9 mouse cellular contexts compared by ENCODE assay signal in genomic region chr14:58701765-58702164, GRCm38 (mm10).
DNase-seq lines count a peak whose midpoint lies in the region; ATAC-seq and TF ChIP-seq lines count a peak whose summit lies in the region.
"Had no signal": no experiment of that assay in that cellular context is flagged by ENCODE, and none has a peak within 500 bp of the region (broad histone marks: within the 10 kb centered on the region; RNA-seq: fewer than 3 reads in every experiment).

No protein-coding gene starts in this region.

- H3K79me2 ChIP-seq in liver, adult 2 months (ENCODE audit: control insufficient read depth, insufficient read depth, low read length), result no peaks in the 10 kb centered on the region

- H3K36me3 ChIP-seq in liver, adult 2 months (ENCODE audit: control insufficient read depth, insufficient read depth, low read length), result no peaks in the 10 kb centered on the region
- no peaks in the 10 kb centered on the region for H3K36me3 ChIP-seq in liver, embryonic 11.5 days (ENCODE audit: control insufficient read depth, insufficient read depth, low read length)
- H3K36me3 ChIP-seq: liver, embryonic 13.5 days had no signal

- no peak overlapping the region for H3K9ac ChIP-seq in liver, adult 2 months (ENCODE audit: low read depth, low read length)
- no peak overlapping the region for H3K9ac ChIP-seq in liver, embryonic 11.5 days (ENCODE audit: low read depth, low read length)
- H3K9ac ChIP-seq: liver, embryonic 13.5 days had no signal

- WGBS in liver, adult 2 months, result 35% methylated on average over 1 of the region's 1 CpGs
- 54% methylated on average over 1 of the region's 1 CpGs for WGBS in liver, embryonic 11.5 days

- H3K4me1 ChIP-seq in liver, adult 2 months (ENCODE audit: control insufficient read depth, insufficient read depth, low read length), result no peaks in the 10 kb centered on the region
- H3K4me1 ChIP-seq in liver, embryonic 11.5 days (replicated peaks; ENCODE audit: control insufficient read depth, insufficient read depth, low read length), result no peaks in the 10 kb centered on the region
- H3K4me1 ChIP-seq: liver, embryonic 13.5 days had no signal

- H3K27me3 ChIP-seq in liver, adult 2 months (ENCODE audit: control insufficient read depth, insufficient read depth, low read length), result no peaks in the 10 kb centered on the region
- no peaks in the 10 kb centered on the region for H3K27me3 ChIP-seq in liver, embryonic 11.5 days (replicated peaks; ENCODE audit: control insufficient read depth, insufficient read depth, low read length)
- H3K27me3 ChIP-seq: liver, embryonic 13.5 days had no signal

- H3K9me3 ChIP-seq in liver, embryonic 11.5 days (ENCODE audit: control insufficient read depth, low read length), result no peaks in the 10 kb centered on the region
- H3K9me3 ChIP-seq: liver, embryonic 13.5 days had no signal

- H3K4me3 ChIP-seq in liver, adult 2 months (ENCODE audit: insufficient read depth, low read depth, low read length), result no peak overlapping the region
- no peak overlapping the region for H3K4me3 ChIP-seq in liver, embryonic 11.5 days (ENCODE audit: low read depth, low read length)
- H3K4me3 ChIP-seq: liver, embryonic 13.5 days had no signal

- intact Hi-C loops in left cerebral cortex, postnatal 4 days (cut with DNase I), result loop anchor here (10.0 kb wide), 1 partner anchor 667 kb away; no protein-coding TSS in a partner anchor

- peak; percentile 41 for DNase-seq in liver, adult 2 months (ENCODE audit: extremely low read depth, low read depth, low spot score)
- DNase-seq in liver, embryonic 11.5 days (ENCODE audit: low spot score), result no peak
- DNase-seq in adrenal gland, adult 8-10 months, result peak; percentile 39
- peak; percentile 52 for DNase-seq in embryo, embryonic 9.5 days (ENCODE audit: extremely low spot score)
- DNase-seq in induced T-regulatory cell, adult 2 months (ENCODE audit: low read depth), result peak; percentile 1
- peak; percentile 70 for DNase-seq in left cerebral cortex, postnatal 4 days
- peak; percentile 76 to 82 for DNase-seq in right cerebral cortex, adult 2 months (ENCODE audit: low spot score in 2 of 2)
- no peak for DNase-seq in natural killer cell, adult 2 months (ENCODE audit: low spot score in 2 of 2)
- DNase-seq: liver, embryonic 13.5 days had no signal

- ATAC-seq in liver, embryonic 11.5 days (replicated peaks; ENCODE audit: low FRiP score), result no peak

- no peak for TF ChIP-seq POLR2A in liver, adult 2 months (IDR thresholded peaks at IDR 0.05; ENCODE audit: extremely low read depth, insufficient read depth, low read length)

- H3K27ac ChIP-seq in liver, adult 2 months (replicated peaks; ENCODE audit: insufficient read depth, low read depth, low read length), result no peak overlapping the region
- H3K27ac ChIP-seq in liver, embryonic 11.5 days (ENCODE audit: low read depth, low read length), result no peak overlapping the region
- H3K27ac ChIP-seq: liver, embryonic 13.5 days had no signal

- TF ChIP-seq CTCF in liver, adult 2 months (IDR thresholded peaks at IDR 0.05; ENCODE audit: low read depth, low read length), result peak; percentile 14; the same call in 1 of the 2 replicates

- H3K4me2 ChIP-seq in liver, embryonic 11.5 days, result no peak overlapping the region
- H3K4me2 ChIP-seq: liver, embryonic 13.5 days had no signal

Comparison
In these comparisons a context has a peak if more than half of its experiments do, and no peak if none do; other contexts are left out.
1. DNase-seq: peak in liver, adult 2 months (single experiment), adrenal gland, adult 8-10 months (single experiment), embryo, embryonic 9.5 days (single experiment), induced T-regulatory cell, adult 2 months (single experiment), left cerebral cortex, postnatal 4 days (single experiment) and right cerebral cortex, adult 2 months (2 of 2); none in liver, embryonic 11.5 days (single experiment) and natural killer cell, adult 2 months (0 of 2).